Mouse (Mus musculus): ENCODE data around the gene Arhgdia. TPM values are rescaled to one million over a fixed set of nuclear protein-coding genes. Genes with fewer than 3 reads are reported as not detected.

Arhgdia gene
- total RNA-seq (2021), result 10 to 100 TPM; 72.1 to 89.6 TPM
- long read RNA-seq, experiment 1, transcript Arhgdia-202 (6 exons, 1,867 nt), result major isoform, 160 of 175 reads
- long read RNA-seq, experiment 1, partial matches to known transcripts, result 9 of 175 reads
- long read RNA-seq, experiment 1, other reads (novel, unspliced or antisense), result 4 of 175 reads
- long read RNA-seq, experiment 2, transcript Arhgdia-202 (6 exons, 1,867 nt), result major isoform, 146 of 161 reads
- long read RNA-seq, experiment 2, partial matches to known transcripts, result 13 of 161 reads
- long read RNA-seq, experiment 2, other reads (novel, unspliced or antisense), result 1 of 161 reads

- Histone ChIP-seq H3K4me3 (peak within 1 kb of the TSS; percentile 89), H3K27ac (peak within 1 kb of the TSS; percentile 99)
- peak; percentile 95 for DNase-seq
- peak; percentile 64 for TF ChIP-seq CTCF (IDR thresholded peaks at IDR 0.05)
- intact Hi-C loops (cut with DNase I), result loop anchor here (1.0 kb wide), 1 partner anchor 16 kb away; no protein-coding TSS in a partner anchor
Observed at GRCm38 (mm10) chr11:120581490-120582267, at the start of gene Arhgdia. Gene Arhgdia (minus strand): TSS chr11:120581624.

GRCm38 (mm10) chr11:120630401-120630871 is 49.0 kb upstream of the Arhgdia start:
- no peak for TF ChIP-seq CTCF (IDR thresholded peaks at IDR 0.05)
- DNase-seq, result peak; percentile 58
- peak overlapping the region; percentile 69 for H3K4me3 ChIP-seq
- peak overlapping the region; percentile 98 for H3K27ac ChIP-seq
- intact Hi-C loops (cut with DNase I), result no loop called here

- intact Hi-C loops (cut with DNase I), result no loop called here
- Histone ChIP-seq H3K4me3 (peak overlapping the region; percentile 69), H3K27ac (peak overlapping the region; percentile 98)
Observed at GRCm38 (mm10) chr11:120629911-120630310, 48.5 kb upstream of the Arhgdia start.

GRCm38 (mm10) chr11:120629341-120629730 is 47.9 kb upstream of the Arhgdia start:
- Histone ChIP-seq H3K27ac (peak overlapping the region; percentile 98), H3K4me3 (peak overlapping the region; percentile 69)
- peak; percentile 82 for DNase-seq
- intact Hi-C loops (cut with DNase I), result no loop called here
- no peak for TF ChIP-seq CTCF (IDR thresholded peaks at IDR 0.05)

More at GRCm38 (mm10) chr11:120629911-120630310, 48.5 kb upstream of the Arhgdia start:
- peak; percentile 87 for DNase-seq
- TF ChIP-seq CTCF (IDR thresholded peaks at IDR 0.05), result no peak

- TF ChIP-seq CTCF (IDR thresholded peaks at IDR 0.05), result no peak
- no peak for DNase-seq
- intact Hi-C loops (cut with DNase I), result no loop called here
Observed at GRCm38 (mm10) chr11:120628601-120629340, 47.3 kb upstream of the Arhgdia start.

GRCm38 (mm10) chr11:120627468-120628300 is 46.3 kb upstream of the Arhgdia start:
- intact Hi-C loops (cut with DNase I), result no loop called here
- no peak overlapping the region for H3K4me3 ChIP-seq
- peak overlapping the region; percentile 43 for H3K27ac ChIP-seq
- no peak for DNase-seq
- TF ChIP-seq CTCF (IDR thresholded peaks at IDR 0.05), result no peak

More at GRCm38 (mm10) chr11:120628601-120629340, 47.3 kb upstream of the Arhgdia start:
- peak overlapping the region; percentile 69 for H3K4me3 ChIP-seq
- H3K27ac ChIP-seq, result peak overlapping the region; percentile 98

- no peak overlapping the region for H3K27ac ChIP-seq
- no peak overlapping the region for H3K4me3 ChIP-seq
- intact Hi-C loops (cut with DNase I), result no loop called here
- DNase-seq, result no peak
- TF ChIP-seq CTCF (IDR thresholded peaks at IDR 0.05), result no peak
Observed at GRCm38 (mm10) chr11:120626785-120627467, 45.5 kb upstream of the Arhgdia start.

GRCm38 (mm10) chr11:120625152-120625775 is 43.8 kb upstream of the Arhgdia start, which contains the start of gene Sirt7:
Gene Sirt7 (minus strand): TSS chr11:120625240.
- no peak for DNase-seq
- TF ChIP-seq CTCF (IDR thresholded peaks at IDR 0.05), result no peak
- intact Hi-C loops (cut with DNase I), result loop anchor here (2.0 kb wide), 1 partner anchor 88 kb away; the partner anchor contains the start of genes Cenpx and Lrrc45
- H3K4me3 ChIP-seq, result peak within 1 kb of the TSS; percentile 85
- H3K27ac ChIP-seq, result peak within 1 kb of the TSS; percentile 87

- DNase-seq, result peak; percentile 91
- intact Hi-C loops (cut with DNase I), result loop anchor here (2.0 kb wide), 1 partner anchor 88 kb away; the partner anchor contains the start of genes Cenpx and Lrrc45
- Histone ChIP-seq H3K4me3 (peak overlapping the region; percentile 85), H3K27ac (peak overlapping the region; percentile 87)
- TF ChIP-seq CTCF (IDR thresholded peaks at IDR 0.05), result no peak
Observed at GRCm38 (mm10) chr11:120624680-120625111, 43.3 kb upstream of the Arhgdia start.

GRCm38 (mm10) chr11:120623961-120624679 is 42.7 kb upstream of the Arhgdia start:
- TF ChIP-seq CTCF (IDR thresholded peaks at IDR 0.05), result peak; percentile 73

More at GRCm38 (mm10) chr11:120623961-120624679, 42.7 kb upstream of the Arhgdia start:
- intact Hi-C loops (cut with DNase I), result loop anchor here (2.0 kb wide), 1 partner anchor 89 kb away; the partner anchor contains the start of genes Cenpx and Lrrc45
- Histone ChIP-seq H3K27ac (peak overlapping the region; percentile 87), H3K4me3 (peak overlapping the region; percentile 85)
- DNase-seq, result peak; percentile 78
